Mouse (Mus musculus): ENCODE measurements around the gene Lix1l.

The Lix1l gene

GRCm38 (mm10) chr3:96566661-96567450 lies 34.1 kb upstream of the Lix1l start:
- no peak for DNase-seq

DNA sequence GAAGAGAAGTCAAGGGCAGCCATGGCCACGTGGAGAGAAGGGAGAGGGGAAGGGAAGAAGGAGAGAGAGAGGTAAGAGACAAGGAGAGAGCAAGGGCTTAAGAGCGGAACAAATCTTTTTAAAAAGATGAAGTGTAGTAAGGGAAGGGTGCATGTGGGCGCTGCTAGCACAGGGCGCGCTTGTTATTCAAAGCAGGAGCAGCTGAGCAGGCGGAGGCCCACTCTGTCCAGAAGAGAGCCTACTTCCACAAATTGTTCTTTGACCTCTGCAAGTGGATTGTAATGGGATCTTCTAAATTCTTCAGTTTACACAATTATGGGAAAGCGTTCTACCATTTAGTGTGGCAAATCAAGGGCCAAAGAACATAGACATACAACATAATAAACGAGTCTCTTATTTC lies 32.3 kb upstream of the Lix1l start:
- no peak for DNase-seq

DNA sequence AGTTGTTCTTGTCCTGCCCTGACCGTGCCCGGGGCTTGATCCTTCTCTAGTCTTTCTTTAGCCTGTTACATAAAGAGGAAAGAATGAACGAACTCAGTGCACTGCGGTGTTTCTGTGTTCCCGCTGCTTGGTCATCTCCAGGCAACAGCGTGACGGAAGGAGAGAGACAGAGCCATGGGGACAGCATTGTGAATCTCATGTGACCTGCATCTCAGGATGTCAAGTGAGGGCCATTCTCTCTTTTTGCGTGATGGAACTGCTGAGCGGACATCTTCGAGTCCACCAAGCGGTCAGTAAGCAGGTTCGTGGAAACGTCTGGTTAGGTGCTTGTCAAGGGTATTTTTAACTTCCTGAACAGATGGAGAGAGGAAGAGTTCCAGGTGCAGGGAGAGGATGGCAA lies 31.4 kb upstream of the Lix1l start:
- DNase-seq, result no peak

DNA sequence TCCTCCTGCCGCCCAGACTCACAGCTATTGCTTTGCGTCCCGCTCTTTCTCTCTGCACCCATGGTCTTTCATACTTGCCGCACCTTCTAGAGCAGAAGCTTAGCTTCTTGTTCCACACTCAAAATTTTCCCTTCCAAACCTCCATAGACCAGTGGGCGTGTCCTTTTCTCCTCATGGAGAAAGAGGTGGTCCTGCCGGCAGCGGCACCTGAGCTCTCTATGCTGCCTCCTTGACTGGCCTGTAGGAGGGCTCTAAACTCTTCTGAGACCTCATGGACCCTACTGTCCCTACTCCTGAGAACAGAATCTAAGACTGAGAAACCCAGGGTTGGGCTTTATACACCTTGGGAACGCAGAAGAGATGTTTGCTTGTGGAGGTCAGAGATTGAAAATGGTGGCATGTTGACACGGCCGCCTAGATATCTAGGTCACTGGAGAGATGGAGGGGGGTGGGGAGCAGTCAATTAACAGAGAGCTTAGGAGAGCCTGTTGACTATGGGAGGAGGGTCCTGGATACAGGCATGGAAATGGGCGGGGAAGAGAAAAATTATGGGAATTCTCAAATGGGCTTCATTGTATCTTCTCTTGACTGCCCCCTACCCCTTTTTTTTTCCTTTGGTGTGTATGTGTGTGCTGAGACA lies 30.9 kb upstream of the Lix1l start:
- no peak for DNase-seq

- no peak for DNase-seq
Measured at GRCm38 (mm10) chr3:96570643-96571042, 30.3 kb upstream of the Lix1l start.

- no peak for DNase-seq
Measured at GRCm38 (mm10) chr3:96571336-96571735, 29.6 kb upstream of the Lix1l start.

DNA sequence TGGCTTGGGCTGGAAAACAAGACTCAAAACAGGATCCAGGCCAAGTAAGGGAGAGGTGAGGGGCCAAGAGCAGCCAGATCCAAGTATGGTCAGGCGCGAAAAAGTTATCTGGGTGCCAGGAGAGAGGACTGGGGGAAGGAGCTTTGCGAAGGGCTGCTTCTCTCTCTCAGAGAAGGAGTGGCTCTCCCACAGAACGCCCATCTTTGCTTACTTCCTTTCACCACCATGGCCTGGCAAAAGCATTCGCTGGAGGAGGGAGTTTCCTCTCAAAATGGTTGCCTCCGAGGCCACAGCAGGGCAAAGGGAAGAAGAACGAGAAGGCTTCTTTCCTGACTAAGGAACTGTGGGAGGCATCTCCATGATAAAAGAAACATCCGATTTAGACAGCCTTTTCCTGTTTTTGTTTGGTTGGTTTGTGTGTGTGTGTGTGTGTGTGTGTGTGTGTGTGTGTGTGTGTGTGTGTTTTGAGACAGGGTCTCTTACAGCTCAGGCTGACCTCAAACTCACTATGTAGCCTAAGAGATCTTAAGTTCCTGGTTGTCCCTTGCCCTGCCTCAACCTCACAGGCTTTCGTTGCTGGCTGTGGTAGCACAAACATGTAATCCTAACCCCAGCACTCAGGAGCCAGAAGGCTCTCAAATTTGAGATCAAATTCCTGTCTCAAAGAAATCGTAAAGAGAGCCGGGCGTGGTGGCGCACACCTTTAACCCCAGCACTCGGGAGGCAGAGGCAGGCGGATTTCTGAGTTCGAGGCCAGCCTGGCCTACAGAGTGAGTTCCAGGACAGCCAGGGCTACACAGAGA lies 28.9 kb upstream of the Lix1l start:
- DNase-seq, result no peak

GRCm38 (mm10) chr3:96573611-96574511 lies 27.1 kb upstream of the Lix1l start:
- no peak for DNase-seq

- no peak for DNase-seq
Measured at GRCm38 (mm10) chr3:96575272-96575984, 25.5 kb upstream of the Lix1l start.

DNA sequence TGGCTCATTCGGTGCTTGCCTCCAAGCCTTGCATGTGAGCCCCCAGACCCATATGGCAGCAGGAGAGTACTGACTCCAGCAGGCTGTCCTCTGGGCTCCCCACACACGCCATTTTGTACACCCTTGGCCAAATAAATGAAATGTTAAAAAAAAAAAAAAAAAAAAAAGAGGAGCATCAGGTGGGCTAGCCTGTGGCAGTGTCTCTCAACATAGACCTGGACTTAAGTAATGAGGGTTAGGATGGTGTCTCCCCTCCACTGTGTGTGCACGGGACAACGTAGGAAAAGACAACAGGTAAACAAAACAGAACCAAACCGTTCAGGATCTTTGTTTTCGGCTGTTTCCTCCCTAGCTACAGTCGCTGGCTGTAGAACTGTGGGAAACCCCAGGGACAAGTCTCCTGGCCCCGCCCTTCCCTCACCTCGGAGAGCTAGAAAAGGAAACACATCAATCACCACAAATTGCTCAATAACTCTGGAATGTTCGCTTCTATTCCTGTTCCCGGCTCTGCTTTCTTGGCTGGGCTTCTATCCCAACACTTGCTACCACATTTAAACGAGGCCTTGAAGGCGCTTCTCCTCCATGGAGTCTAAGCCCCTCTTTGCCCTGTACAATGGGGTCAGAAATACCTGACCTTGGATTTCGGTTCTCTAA lies 24.8 kb upstream of the Lix1l start:
- no peak for DNase-seq

DNA sequence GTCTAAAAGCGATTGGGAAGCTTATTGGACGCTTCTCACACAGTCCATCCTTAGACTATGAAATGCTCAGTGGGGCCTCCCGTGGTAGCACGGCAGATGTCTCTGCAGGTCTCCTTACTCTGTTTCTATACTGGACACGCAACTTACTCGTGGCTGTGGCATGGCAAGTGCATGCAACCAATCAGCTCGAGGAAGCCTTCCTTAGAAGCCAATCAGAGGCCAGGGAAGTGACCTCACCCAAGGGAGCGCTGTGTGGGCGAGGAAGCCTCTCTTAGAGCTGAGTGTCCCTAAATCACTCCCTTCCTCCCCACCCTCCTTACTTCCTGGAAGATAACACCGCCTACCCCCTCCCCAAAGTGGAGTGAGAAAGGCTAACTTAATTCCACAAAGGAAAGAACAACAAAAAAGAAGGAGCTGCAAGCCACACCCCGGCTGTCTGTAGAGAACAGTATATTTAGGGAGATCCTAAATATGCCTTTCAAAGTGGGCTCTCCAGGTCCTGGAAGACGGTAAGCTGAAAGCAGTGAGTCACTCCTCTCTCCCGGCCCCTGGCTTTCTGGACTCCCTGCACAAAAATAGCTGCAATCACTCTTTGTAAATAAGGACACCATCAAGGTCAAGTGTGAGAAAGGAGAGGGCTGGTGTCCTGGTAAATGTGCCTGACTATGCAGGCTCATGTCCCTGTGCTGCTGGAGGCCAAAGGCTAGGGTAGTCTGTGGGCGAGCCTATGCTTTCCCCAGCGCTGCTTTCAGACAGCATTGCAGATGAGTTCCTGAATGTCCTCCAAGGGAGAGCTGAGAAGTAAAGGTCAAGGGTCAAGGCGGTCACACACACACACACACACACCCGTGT lies 24.0 kb upstream of the Lix1l start, which contains the start of gene Gm16253:
Gene Gm16253 (plus strand): TSS at position 295 of the 852 bp plus-strand sequence.
- peak; percentile 75 to 88 for DNase-seq

GRCm38 (mm10) chr3:96577566-96577965 lies 23.4 kb upstream of the Lix1l start:
- no peak for DNase-seq

DNA sequence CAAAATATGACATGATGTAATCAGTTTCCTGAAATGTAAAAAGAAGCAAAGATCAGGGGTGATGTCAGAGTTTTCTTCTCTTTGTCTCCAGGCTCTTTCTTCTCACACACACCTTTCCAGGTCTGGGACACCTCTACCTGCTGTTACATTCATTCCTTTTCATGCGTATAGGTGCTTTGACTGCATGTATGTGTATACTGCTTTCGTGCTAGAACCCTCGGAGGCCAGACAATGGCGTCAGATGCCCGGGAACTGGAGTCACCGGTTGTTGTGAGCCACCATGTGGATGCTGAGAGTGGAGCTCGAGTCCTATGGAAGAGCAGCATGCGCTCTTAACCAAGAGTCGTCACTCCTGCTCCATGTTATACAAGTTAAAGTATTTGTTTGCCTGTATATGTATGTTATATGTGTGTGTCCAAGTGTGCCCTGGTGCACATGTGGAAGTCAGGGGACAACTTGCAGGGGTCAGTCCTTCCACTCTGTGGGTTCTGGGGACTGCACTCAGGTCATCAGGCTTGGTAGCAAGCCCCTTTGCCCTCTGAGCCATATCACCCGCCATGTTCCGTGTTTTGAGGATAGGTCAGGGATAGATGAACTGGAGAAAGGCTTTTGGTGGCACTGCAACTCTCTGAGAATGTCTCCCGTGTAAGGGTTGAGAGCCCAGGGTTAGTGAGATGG lies 22.2 kb upstream of the Lix1l start:
- no peak for DNase-seq

DNA sequence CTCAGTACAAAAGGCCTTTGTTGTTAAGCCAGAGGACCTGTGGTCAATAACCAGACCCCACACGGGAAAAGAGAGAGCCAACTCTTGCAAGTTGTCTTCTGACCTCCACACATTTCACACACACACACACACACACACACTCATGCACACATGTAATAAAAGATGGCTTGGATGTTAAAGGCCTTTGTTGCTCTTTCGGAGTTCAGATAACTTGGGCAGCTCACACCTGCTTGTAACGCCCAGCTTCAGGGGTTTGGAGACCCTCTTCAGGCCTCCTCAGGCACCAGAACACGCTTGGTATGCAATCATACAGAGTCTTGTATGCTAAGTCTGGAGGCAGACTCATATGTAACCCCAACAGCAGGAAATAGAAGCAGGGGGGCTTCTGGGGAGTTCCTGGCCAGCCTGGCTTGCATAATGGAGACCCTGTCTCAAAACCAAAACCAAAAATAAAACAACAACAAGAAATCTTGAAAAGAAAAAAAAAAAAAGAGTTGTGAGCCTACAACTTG lies 21.7 kb upstream of the Lix1l start:
- DNase-seq, result no peak

DNA sequence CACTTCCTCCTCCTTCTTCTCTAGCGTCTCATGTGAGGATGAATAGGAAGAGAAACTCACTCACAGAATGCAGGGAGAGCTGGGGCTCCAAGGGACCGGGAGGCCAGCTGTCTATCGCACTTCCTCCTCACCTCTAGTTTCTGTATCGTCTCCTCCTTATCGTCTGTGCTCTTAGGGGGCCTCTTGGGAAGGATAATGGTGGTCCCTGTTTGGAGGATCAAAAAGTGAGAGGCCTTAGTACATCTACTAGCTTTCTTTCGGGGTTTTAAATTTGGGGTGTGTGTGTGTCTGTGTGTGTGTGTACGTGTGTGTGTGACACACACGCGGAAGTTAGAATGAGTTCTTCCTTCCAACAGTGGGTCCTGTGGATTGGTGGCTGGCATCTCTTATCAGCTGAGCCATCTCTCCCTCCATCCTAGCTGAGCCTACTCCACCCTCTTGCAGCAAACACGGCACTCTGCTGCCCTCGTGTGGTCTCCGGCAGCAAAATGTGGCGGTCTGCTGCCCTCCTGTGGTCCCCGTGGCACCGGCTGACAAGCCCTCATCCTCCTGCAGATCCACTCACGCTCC lies 21.0 kb upstream of the Lix1l start:
- peak; percentile 76 to 80 for DNase-seq

DNA sequence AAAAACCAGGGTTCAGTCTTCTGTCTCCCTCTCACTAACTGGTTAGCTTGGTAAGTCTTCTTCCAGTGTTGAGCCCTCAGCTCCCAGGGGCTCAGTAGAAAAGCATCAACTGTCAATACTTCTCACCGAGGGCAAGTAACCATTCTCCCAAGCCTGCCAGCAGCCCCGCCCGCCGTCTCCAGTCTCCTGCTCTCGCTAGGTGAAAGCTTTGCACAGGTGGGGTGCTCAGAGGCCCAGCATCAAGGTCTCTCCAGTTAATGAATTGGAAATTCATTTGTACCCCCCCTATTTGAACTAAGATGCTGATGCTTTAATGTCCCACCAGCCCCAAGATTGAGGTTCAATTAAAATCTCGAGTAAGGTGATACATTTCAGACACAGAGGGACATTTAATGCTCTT lies 19.8 kb upstream of the Lix1l start:
- no peak for DNase-seq

- no peak for DNase-seq
Measured at GRCm38 (mm10) chr3:96581771-96582515, 19.0 kb upstream of the Lix1l start.

GRCm38 (mm10) chr3:96583386-96583785 lies 17.6 kb upstream of the Lix1l start:
- no peak for DNase-seq

Measured in thymus, adult 18-20 months (tissue).